Mouse (Mus musculus): ENCODE measurements at regions not wholly inside any gene's neighbourhood (a gene's known extent, or its start where the extent isn't known, plus 50 kb on each side); places are given as distances from the start of the nearest gene placed in this dataset.

- DNase-seq (ENCODE audit: low spot score in 2 of 2), result no peak
These were observed 372.5 kb upstream of the Kif2a start for GRCm38 (mm10) chr13:107394451-107394850.

- no peak for DNase-seq (ENCODE audit: low spot score in 2 of 2)
These were observed 367.7 kb upstream of the Kif2a start for GRCm38 (mm10) chr13:107389535-107390150.

- no peak for DNase-seq (ENCODE audit: low spot score in 2 of 2)
These were observed 367.1 kb upstream of the Kif2a start for GRCm38 (mm10) chr13:107389074-107389473.

GRCm38 (mm10) chr13:107378076-107378475, 356.1 kb upstream of the Kif2a start:
- DNase-seq (ENCODE audit: low spot score in 2 of 2), result no peak

GRCm38 (mm10) chr13:107372666-107373065, 350.7 kb upstream of the Kif2a start:
- no peak for DNase-seq (ENCODE audit: low spot score in 2 of 2)

GRCm38 (mm10) chr13:107371616-107372582, 350.0 kb upstream of the Kif2a start:
- no peak for DNase-seq (ENCODE audit: low spot score in 2 of 2)

GRCm38 (mm10) chr13:107367639-107368038, 345.7 kb upstream of the Kif2a start:
- no peak for DNase-seq (ENCODE audit: low spot score in 2 of 2)

- no peak for DNase-seq (ENCODE audit: low spot score in 2 of 2)
These were observed 343.8 kb upstream of the Kif2a start for GRCm38 (mm10) chr13:107365766-107366165.

- DNase-seq (ENCODE audit: low spot score in 2 of 2), result no peak
These were observed 343.3 kb upstream of the Kif2a start for GRCm38 (mm10) chr13:107365241-107365640.

GRCm38 (mm10) chr13:107362806-107363687, 341.1 kb upstream of the Kif2a start:
- DNase-seq (ENCODE audit: low spot score in 2 of 2), result no peak

- DNase-seq (ENCODE audit: low spot score in 2 of 2), result no peak
These were observed 319.0 kb upstream of the Kif2a start for GRCm38 (mm10) chr13:107340802-107341364.

GRCm38 (mm10) chr13:107338111-107338510, 316.2 kb upstream of the Kif2a start:
- no peak for DNase-seq (ENCODE audit: low spot score in 2 of 2)

- DNase-seq (ENCODE audit: low spot score in 2 of 2), result peak in 1 of 2 experiments; percentile 44
These were observed 315.2 kb upstream of the Kif2a start for GRCm38 (mm10) chr13:107337111-107337510.

- DNase-seq (ENCODE audit: low spot score in 2 of 2), result no peak
These were observed 307.4 kb upstream of the Kif2a start for GRCm38 (mm10) chr13:107329348-107329747.

GRCm38 (mm10) chr13:107325707-107326495, 304.0 kb upstream of the Kif2a start:
- DNase-seq (ENCODE audit: low spot score in 2 of 2), result peak; percentile 74 to 81

GRCm38 (mm10) chr13:107314746-107315145, 292.8 kb upstream of the Kif2a start:
- DNase-seq (ENCODE audit: low spot score in 2 of 2), result no peak

- no peak for DNase-seq (ENCODE audit: low spot score in 2 of 2)
These were observed 287.2 kb upstream of the Kif2a start for GRCm38 (mm10) chr13:107308958-107309639.

- no peak for DNase-seq (ENCODE audit: low spot score in 2 of 2)
These were observed 286.5 kb upstream of the Kif2a start for GRCm38 (mm10) chr13:107308404-107308803.

GRCm38 (mm10) chr13:107306958-107307357, 285.0 kb upstream of the Kif2a start:
- DNase-seq (ENCODE audit: low spot score in 2 of 2), result no peak

- DNase-seq (ENCODE audit: low spot score in 2 of 2), result no peak
These were observed 284.3 kb upstream of the Kif2a start for GRCm38 (mm10) chr13:107306232-107306631.

Data from right cerebral cortex, adult 2 months (tissue).